2 mouse cellular contexts compared by ENCODE assay signal in the genomic region with DNA sequence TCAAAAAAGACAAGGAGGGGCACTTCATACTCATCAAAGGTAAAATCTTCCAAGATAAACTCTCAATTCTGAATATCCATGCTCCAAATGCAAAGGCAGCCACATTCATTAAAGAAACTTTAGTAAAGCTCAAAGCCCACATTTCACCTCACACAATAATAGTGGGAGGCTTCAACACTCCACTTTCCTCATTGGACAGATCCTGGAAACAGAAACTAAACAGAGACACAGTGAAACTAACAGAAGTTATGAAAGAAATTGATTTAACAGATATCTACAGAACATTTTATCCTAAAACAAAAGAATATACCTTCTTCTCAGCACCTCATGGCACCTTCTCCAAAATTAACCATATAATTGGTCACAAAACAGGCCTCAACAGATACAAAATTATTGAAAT. TPM values are rescaled to one million over a fixed set of nuclear protein-coding genes. Genes with fewer than 3 reads are reported as not detected.
"Had no signal": no experiment of that assay in that cellular context is flagged by ENCODE, and none has a peak within 500 bp of the region (broad histone marks: within the 10 kb centered on the region; RNA-seq: fewer than 3 reads in every experiment).

A gene (minus strand): TSS at position 101 of the 400 bp plus-strand sequence.

RNA-seq across cellular contexts. Expression of the gene that starts here (rescaled TPM):
- total RNA-seq: neutrophil, adult 5-6 weeks had no signal
- polyA plus RNA-seq: spleen, adult 2 months had no signal
